Mouse (Mus musculus) liver, postnatal 0 days (tissue): ENCODE results near the gene Rgsl1. TPM values are rescaled to one million over a fixed set of nuclear protein-coding genes. Genes with fewer than 3 reads are reported as not detected.
"Not testable (repeated sequence)": the region's sequence is repeated elsewhere in the genome, so short reads cannot be mapped to it uniquely, and the experiment has no call there.

Experiments used
- ATAC-seq: fragments of 200-750 bp; cut with Nextera tagmentation; 2 replicates; pipeline ENCODE4 v1.8.0; 2017; ENCODE audit warnings: mild to moderate bottlenecking, moderate library complexity
- DNase-seq: peaks from one replicate; pipeline ENCODE4 v3.0.0-alpha.2; 2016
- H3K27ac ChIP-seq: fragments of 300-500 bp; sonication (generic); 2 replicates; pipeline ENCODE4 v1.5.1; 2014; ENCODE audit warnings: antibody characterized with exemption, moderate library complexity, mild to moderate bottlenecking, low read depth
- H3K27me3 ChIP-seq: fragments of 300-500 bp; sonication (generic); 2 replicates; pipeline ENCODE4 v1.6.1; 2014; ENCODE audit warnings: low read length, control low read depth, mixed read lengths; ENCODE audit not compliant: insufficient read depth
- H3K36me3 ChIP-seq: fragments of 300-500 bp; sonication (generic); replicated peaks from 2 replicates; pipeline ENCODE4 v1.6.1; 2014; ENCODE audit warnings: mild to moderate bottlenecking, control low read depth, low read length, moderate library complexity, mixed read lengths; ENCODE audit not compliant: insufficient read depth
- H3K4me1 ChIP-seq: fragments of 300-500 bp; sonication (generic); 2 replicates; pipeline ENCODE4 v1.6.1; 2014; ENCODE audit warnings: antibody characterized with exemption, mild to moderate bottlenecking, control low read depth; ENCODE audit not compliant: insufficient read depth
- H3K4me2 ChIP-seq: fragments of 300-500 bp; sonication (generic); 2 replicates; pipeline ENCODE4 v1.6.1; 2014; ENCODE audit warnings: low read depth, mild to moderate bottlenecking, low read length, moderate library complexity, mixed read lengths
- H3K4me3 ChIP-seq: fragments of 300-500 bp; sonication (generic); 2 replicates; pipeline ENCODE4 v1.5.1; 2014; ENCODE audit warnings: low read depth, low read length
- H3K9ac ChIP-seq: fragments of 300-500 bp; sonication (generic); replicated peaks from 2 replicates; pipeline ENCODE4 v1.6.1; 2014; ENCODE audit warnings: mild to moderate bottlenecking, moderate library complexity
- H3K9me3 ChIP-seq: fragments of 300-500 bp; sonication (generic); 2 replicates; pipeline ENCODE4 v1.6.1; 2016; ENCODE audit warnings: mild to moderate bottlenecking, control low read depth, low read length, mixed read lengths
- CTCF ChIP-seq: sonication (generic); IDR thresholded peaks from 2 replicates; pipeline ENCODE4 v1.5.1; 2016; ENCODE audit warnings: antibody characterized with exemption, low read depth
- EP300 ChIP-seq: IDR thresholded peaks from 2 replicates; pipeline ENCODE4 v1.6.1; 2016; ENCODE audit warnings: antibody characterized with exemption, low read depth, mild to moderate bottlenecking
- WGBS: fragments of 180-500 bp; shearing (Covaris S2); extraction: QIAGEN DNeasy Blood & Tissue Kit; methylation state at CpG from one replicate; pipeline ENCODE4 v1.1.7; 2014; ENCODE audit not compliant: insufficient replicate concordance; 5-methylcytosine and 5-hydroxymethylcytosine counted together
- polyA plus RNA-seq: library from polyadenylated mRNA; unstranded; fragments of >200 nt; fragmentation: Nextera tagmentation; extraction: Ambion mirVana; gene quantifications from 2 replicates; pipeline ENCODE4 v1.2.1, GENCODE M21; 2015

The Rgsl1 gene
- not detected in 2 replicates for polyA plus RNA-seq

- Histone ChIP-seq H3K9me3 (no peaks in the 10 kb centered on the region), H3K36me3 (no peaks in the 10 kb centered on the region), H3K27me3 (no peaks in the 10 kb centered on the region), H3K27ac (no peak within 1 kb of the TSS), H3K4me3 (no peak within 1 kb of the TSS), H3K4me2 (no peak within 1 kb of the TSS), H3K4me1 (no peaks in the 10 kb centered on the region), H3K9ac (no peak within 1 kb of the TSS)
- TF ChIP-seq CTCF (no peak), EP300 (no peak)
- ATAC-seq (no peak), DNase-seq (no peak)
- 90% methylated on average over 8 of the region's 8 CpGs for WGBS
Measured at GRCm38 (mm10) chr1:153844042-153844441, at the start of gene Rgsl1. Gene Rgsl1 (minus strand): TSS chr1:153844142.

- no peak within 1 kb of the TSS for H3K4me3 ChIP-seq
- 20% methylated on average over 4 of the region's 4 CpGs for WGBS
Measured at GRCm38 (mm10) chr1:153891442-153891841, 47.5 kb upstream of the Rgsl1 start, which contains the start of gene Teddm1a. Gene Teddm1a (plus strand): TSS chr1:153891742.

GRCm38 (mm10) chr1:153890121-153890520, 46.2 kb upstream of the Rgsl1 start:
- no peaks in the 10 kb centered on the region for H3K27me3 ChIP-seq
- DNase-seq = no peak
- no peak overlapping the region for H3K9ac ChIP-seq
- H3K4me2 ChIP-seq = no peak overlapping the region
- WGBS = 87% methylated on average over 10 of the region's 10 CpGs
- H3K4me1 ChIP-seq = no peaks in the 10 kb centered on the region
- ATAC-seq = no peak
- H3K36me3 ChIP-seq = no peaks in the 10 kb centered on the region
- no peak overlapping the region for H3K27ac ChIP-seq
- no peak overlapping the region for H3K4me3 ChIP-seq
- H3K9me3 ChIP-seq = no peaks in the 10 kb centered on the region
- TF ChIP-seq CTCF = no peak

More at GRCm38 (mm10) chr1:153891442-153891841, 47.5 kb upstream of the Rgsl1 start, which contains the start of gene Teddm1a:
- Histone ChIP-seq H3K9me3 (no peaks in the 10 kb centered on the region), H3K27ac (no peak within 1 kb of the TSS), H3K4me2 (no peak within 1 kb of the TSS), H3K4me1 (no peaks in the 10 kb centered on the region), H3K36me3 (no peaks in the 10 kb centered on the region), H3K27me3 (no peaks in the 10 kb centered on the region), H3K9ac (no peak within 1 kb of the TSS)
- ATAC-seq (no peak), DNase-seq (no peak)
- no peak for TF ChIP-seq EP300
- no peak for TF ChIP-seq CTCF

- H3K9ac ChIP-seq = no peak overlapping the region
- ATAC-seq (no peak), DNase-seq (no peak)
- 56% methylated on average over 17 of the region's 17 CpGs for WGBS
- H3K36me3 ChIP-seq = no peaks in the 10 kb centered on the region
- H3K4me3 ChIP-seq = no peak overlapping the region
- no peaks in the 10 kb centered on the region for H3K4me1 ChIP-seq
- H3K27ac ChIP-seq = no peak overlapping the region
- H3K27me3 ChIP-seq = no peaks in the 10 kb centered on the region
- H3K9me3 ChIP-seq = no peaks in the 10 kb centered on the region
- TF ChIP-seq CTCF (no peak), EP300 (no peak)
- no peak overlapping the region for H3K4me2 ChIP-seq
Measured at GRCm38 (mm10) chr1:153886024-153886633, 42.2 kb upstream of the Rgsl1 start.

- not testable (repeated sequence) for H3K4me3 ChIP-seq, H3K9me3 ChIP-seq, H3K4me2 ChIP-seq, H3K27ac ChIP-seq, H3K9ac ChIP-seq, H3K36me3 ChIP-seq, DNase-seq, ATAC-seq, H3K4me1 ChIP-seq, H3K27me3 ChIP-seq
- 90% methylated on average over 17 of the region's 17 CpGs for WGBS
Measured at GRCm38 (mm10) chr1:153880391-153880790, 36.4 kb upstream of the Rgsl1 start.

GRCm38 (mm10) chr1:153874045-153874444, 30.1 kb upstream of the Rgsl1 start, which contains the start of gene Teddm1b:
Gene Teddm1b (plus strand): TSS chr1:153874345.
- no peak within 1 kb of the TSS for H3K27ac ChIP-seq
- H3K9me3 ChIP-seq = no peaks in the 10 kb centered on the region
- H3K4me3 ChIP-seq = no peak within 1 kb of the TSS
- H3K4me2 ChIP-seq = no peak within 1 kb of the TSS
- DNase-seq (no peak), ATAC-seq (no peak)
- 79% methylated on average over 6 of the region's 6 CpGs for WGBS
- H3K36me3 ChIP-seq = no peaks in the 10 kb centered on the region
- no peaks in the 10 kb centered on the region for H3K4me1 ChIP-seq
- H3K27me3 ChIP-seq = no peaks in the 10 kb centered on the region
- H3K9ac ChIP-seq = no peak within 1 kb of the TSS
- TF ChIP-seq EP300 (no peak), CTCF (no peak)
